Mouse (Mus musculus) limb, embryonic 14.5 days (tissue): Measurements from ENCODE around the gene Clasp1. TPM values are rescaled to one million over a fixed set of nuclear protein-coding genes. Genes with fewer than 3 reads are reported as not detected.

ENCODE experiments used
- ATAC-seq: fragments of 200-750 bp; cut with Nextera tagmentation; 2 replicates; pipeline ENCODE4 v1.8.0; 2017; ENCODE audit warnings: low read depth, moderate number of reproducible peaks, moderate TSS enrichment; ENCODE audit not compliant: low FRiP score
- DNase-seq: peaks from one replicate; pipeline ENCODE4 v3.0.0-alpha.2; 2015; ENCODE audit warnings: low spot score
- H3K27ac ChIP-seq: fragments of 300-500 bp; sonication (generic); replicated peaks from 2 replicates; pipeline ENCODE4 v1.5.1; 2014; ENCODE audit warnings: low read depth, mild to moderate bottlenecking, low read length, moderate library complexity, mixed read lengths
- H3K27me3 ChIP-seq: fragments of 300-500 bp; sonication (generic); 2 replicates; pipeline ENCODE4 v1.6.1; 2014; ENCODE audit warnings: low read length, mixed read lengths; ENCODE audit not compliant: control insufficient read depth, insufficient read depth
- H3K36me3 ChIP-seq: fragments of 300-500 bp; sonication (generic); 2 replicates; pipeline ENCODE4 v1.6.1; 2014; ENCODE audit warnings: mild to moderate bottlenecking, low read length, moderate library complexity, mixed read lengths; ENCODE audit not compliant: control insufficient read depth, insufficient read depth
- H3K4me1 ChIP-seq: fragments of 300-500 bp; sonication (generic); 2 replicates; pipeline ENCODE4 v1.6.1; 2014; ENCODE audit warnings: antibody characterized with exemption, low read length, mixed read lengths; ENCODE audit not compliant: control insufficient read depth, insufficient read depth
- H3K4me2 ChIP-seq: fragments of 300-500 bp; sonication (generic); replicated peaks from 2 replicates; pipeline ENCODE4 v1.6.1; 2014; ENCODE audit warnings: low read depth, mild to moderate bottlenecking, low read length, moderate library complexity; ENCODE audit not compliant: severe bottlenecking
- H3K4me3 ChIP-seq: fragments of 300-500 bp; sonication (generic); replicated peaks from 2 replicates; pipeline ENCODE4 v1.5.1; 2014; ENCODE audit warnings: low read length
- H3K9ac ChIP-seq: fragments of 300-500 bp; sonication (generic); 2 replicates; pipeline ENCODE4 v1.6.1; 2014; ENCODE audit warnings: mild to moderate bottlenecking, low read depth, low read length, moderate library complexity; ENCODE audit not compliant: severe bottlenecking
- H3K9me3 ChIP-seq: fragments of 300-500 bp; sonication (generic); 2 replicates; pipeline ENCODE4 v1.6.1; 2016; ENCODE audit warnings: low read length; ENCODE audit not compliant: control insufficient read depth
- POLR2A ChIP-seq: fragments of 200-500 bp; IDR thresholded peaks from 2 replicates; pipeline ENCODE4 v1.8.0; 2012; ENCODE audit warnings: inconsistent platforms, mild to moderate bottlenecking, moderate library complexity, borderline replicate concordance; ENCODE audit not compliant: insufficient read depth, insufficient read length; ENCODE audit errors: extremely low read depth
- WGBS: fragments of 180-500 bp; shearing (Covaris S2); extraction: QIAGEN DNeasy Blood & Tissue Kit; methylation state at CpG from one replicate; pipeline ENCODE4 v1.1.7; 2014; 5-methylcytosine and 5-hydroxymethylcytosine counted together
- polyA plus RNA-seq, 2 experiments: library from polyadenylated mRNA; depleted of rRNA in 1 of 2; stranded (reverse) in 1 of 2; unstranded in 1 of 2; fragments of >200 nt; fragmentation: Nextera tagmentation in 1 of 2; extraction: Ambion mirVana in 1 of 2; gene quantifications; 2 replicates each; pipeline versions ENCODE4 v1.2.1 to v1.2.3; 2012 to 2014

Gene Clasp1
- polyA plus RNA-seq, 2 experiments = 47.8 to 48.5 TPM

- no peaks in the 10 kb centered on the region for H3K4me1 ChIP-seq
- no peak for TF ChIP-seq POLR2A
- no peak overlapping the region for H3K9ac ChIP-seq
- no peaks in the 10 kb centered on the region for H3K27me3 ChIP-seq
- H3K4me2 ChIP-seq = no peak overlapping the region
- H3K36me3 ChIP-seq = peaks cover 89% of the 10 kb centered on the region
- DNase-seq (no peak), ATAC-seq (no peak)
- H3K27ac ChIP-seq = no peak overlapping the region
- no peak overlapping the region for H3K4me3 ChIP-seq
- no peaks in the 10 kb centered on the region for H3K9me3 ChIP-seq
Observed at GRCm38 (mm10) chr1:118564561-118564960, 175.7 kb downstream of the Clasp1 start.

- no peak for TF ChIP-seq POLR2A
- DNase-seq (no peak), ATAC-seq (no peak)
- Histone ChIP-seq H3K27ac (no peak overlapping the region), H3K4me2 (no peak overlapping the region), H3K36me3 (peaks cover 88% of the 10 kb centered on the region), H3K27me3 (no peaks in the 10 kb centered on the region), H3K9ac (no peak overlapping the region), H3K9me3 (no peaks in the 10 kb centered on the region), H3K4me1 (no peaks in the 10 kb centered on the region), H3K4me3 (no peak overlapping the region)
- 95% methylated on average over 3 of the region's 3 CpGs for WGBS
Observed at GRCm38 (mm10) chr1:118567659-118568058, 178.8 kb downstream of the Clasp1 start.

- Histone ChIP-seq H3K4me3 (no peak overlapping the region), H3K9me3 (no peaks in the 10 kb centered on the region), H3K4me2 (no peak overlapping the region), H3K36me3 (peaks cover 51% of the 10 kb centered on the region), H3K27me3 (no peaks in the 10 kb centered on the region), H3K4me1 (no peaks in the 10 kb centered on the region), H3K9ac (no peak overlapping the region), H3K27ac (no peak overlapping the region)
- TF ChIP-seq POLR2A = no peak
- ATAC-seq (no peak), DNase-seq (no peak)
- 94% methylated on average over 2 of the region's 2 CpGs for WGBS
Observed at GRCm38 (mm10) chr1:118580174-118580702, 191.4 kb downstream of the Clasp1 start.

- H3K27me3 ChIP-seq = no peaks in the 10 kb centered on the region
- DNase-seq = no peak
- H3K4me3 ChIP-seq = no peak overlapping the region
- H3K36me3 ChIP-seq = peaks cover 42% of the 10 kb centered on the region
- no peak overlapping the region for H3K27ac ChIP-seq
- no peak for ATAC-seq
- no peaks in the 10 kb centered on the region for H3K9me3 ChIP-seq
- H3K4me1 ChIP-seq = no peaks in the 10 kb centered on the region
- H3K4me2 ChIP-seq = no peak overlapping the region
- TF ChIP-seq POLR2A = no peak
- no peak overlapping the region for H3K9ac ChIP-seq
- WGBS = 97% methylated on average over 8 of the region's 8 CpGs
Observed at GRCm38 (mm10) chr1:118581179-118581578, 192.3 kb downstream of the Clasp1 start.

GRCm38 (mm10) chr1:118589721-118590120, 200.9 kb downstream of the Clasp1 start:
- ATAC-seq = no peak
- Histone ChIP-seq H3K9me3 (no peaks in the 10 kb centered on the region), H3K4me3 (no peak overlapping the region), H3K27ac (no peak overlapping the region), H3K4me2 (no peak overlapping the region), H3K9ac (no peak overlapping the region), H3K4me1 (no peaks in the 10 kb centered on the region), H3K27me3 (no peaks in the 10 kb centered on the region), H3K36me3 (peaks cover 49% of the 10 kb centered on the region)
- 83% methylated on average over 5 of the region's 5 CpGs for WGBS
- no peak for DNase-seq
- TF ChIP-seq POLR2A = no peak

- no peaks in the 10 kb centered on the region for H3K9me3 ChIP-seq
- ATAC-seq (no peak), DNase-seq (no peak)
- H3K4me3 ChIP-seq = no peak overlapping the region
- WGBS = 97% methylated on average over 4 of the region's 4 CpGs
- H3K27me3 ChIP-seq = no peaks in the 10 kb centered on the region
- no peak overlapping the region for H3K9ac ChIP-seq
- TF ChIP-seq POLR2A = no peak
- no peaks in the 10 kb centered on the region for H3K4me1 ChIP-seq
- H3K4me2 ChIP-seq = no peak overlapping the region
- H3K27ac ChIP-seq = no peak overlapping the region
- peaks cover 73% of the 10 kb centered on the region for H3K36me3 ChIP-seq
Observed at GRCm38 (mm10) chr1:118592933-118593332, 204.1 kb downstream of the Clasp1 start.
